Mouse (Mus musculus) lung, adult 18-20 months (tissue): ENCODE measurements around the gene Sde2.

Experiments
- DNase-seq, 2 experiments: peaks; one replicate each; pipeline ENCODE4 v3.0.0; 2022; ENCODE audit warnings: mixed read lengths in 2 of 2

The Sde2 gene

GRCm38 (mm10) chr1:180850316-180851270 is at the start of gene Sde2:
TSS of gene Sde2 (plus strand) at chr1:180851127.
- peak; percentile 100 for DNase-seq

- no peak for DNase-seq
Measured at GRCm38 (mm10) chr1:180801466-180801994, 49.4 kb upstream of the Sde2 start.

DNA sequence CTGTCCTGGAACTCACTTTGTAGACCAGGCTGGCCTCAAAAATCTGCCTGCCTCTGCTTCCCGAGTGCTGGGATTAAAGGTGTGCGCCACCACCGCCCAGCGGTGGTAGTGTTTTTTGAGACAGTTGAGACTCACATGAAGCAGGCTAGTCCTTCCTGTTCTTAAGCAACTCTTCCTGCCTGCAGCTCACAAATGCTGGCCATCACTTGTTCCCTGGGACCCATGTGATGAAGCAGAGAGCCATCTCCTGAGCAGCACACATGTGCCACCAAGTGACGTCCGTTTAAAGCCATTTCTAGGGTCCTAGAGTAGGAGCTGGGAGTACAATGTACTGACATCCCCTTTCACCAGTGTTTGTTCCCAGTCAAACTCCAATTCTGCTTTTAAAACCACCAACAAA is 47.0 kb upstream of the Sde2 start:
- DNase-seq = no peak

DNA sequence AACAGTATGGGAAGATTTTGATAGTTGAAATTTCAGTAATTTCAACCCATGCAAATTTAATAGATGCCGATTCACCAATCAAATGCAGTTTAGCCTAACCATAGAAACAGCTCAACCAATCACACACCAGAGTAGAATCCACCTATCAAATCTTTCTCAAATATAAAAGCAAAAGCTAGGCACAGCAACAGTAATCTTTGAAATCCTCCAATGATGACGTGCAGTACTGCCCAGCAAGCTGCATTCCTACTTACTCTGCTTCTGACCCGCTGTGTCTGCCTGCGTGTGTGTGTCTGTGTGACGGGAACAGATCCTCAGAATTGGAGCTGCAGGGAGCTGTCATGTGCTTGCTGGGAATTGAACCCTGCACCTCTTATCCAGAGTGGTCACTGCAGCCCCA is 42.1 kb upstream of the Sde2 start:
- DNase-seq = no peak

- no peak for DNase-seq
Measured at GRCm38 (mm10) chr1:180810976-180811375, 40.0 kb upstream of the Sde2 start.

DNA sequence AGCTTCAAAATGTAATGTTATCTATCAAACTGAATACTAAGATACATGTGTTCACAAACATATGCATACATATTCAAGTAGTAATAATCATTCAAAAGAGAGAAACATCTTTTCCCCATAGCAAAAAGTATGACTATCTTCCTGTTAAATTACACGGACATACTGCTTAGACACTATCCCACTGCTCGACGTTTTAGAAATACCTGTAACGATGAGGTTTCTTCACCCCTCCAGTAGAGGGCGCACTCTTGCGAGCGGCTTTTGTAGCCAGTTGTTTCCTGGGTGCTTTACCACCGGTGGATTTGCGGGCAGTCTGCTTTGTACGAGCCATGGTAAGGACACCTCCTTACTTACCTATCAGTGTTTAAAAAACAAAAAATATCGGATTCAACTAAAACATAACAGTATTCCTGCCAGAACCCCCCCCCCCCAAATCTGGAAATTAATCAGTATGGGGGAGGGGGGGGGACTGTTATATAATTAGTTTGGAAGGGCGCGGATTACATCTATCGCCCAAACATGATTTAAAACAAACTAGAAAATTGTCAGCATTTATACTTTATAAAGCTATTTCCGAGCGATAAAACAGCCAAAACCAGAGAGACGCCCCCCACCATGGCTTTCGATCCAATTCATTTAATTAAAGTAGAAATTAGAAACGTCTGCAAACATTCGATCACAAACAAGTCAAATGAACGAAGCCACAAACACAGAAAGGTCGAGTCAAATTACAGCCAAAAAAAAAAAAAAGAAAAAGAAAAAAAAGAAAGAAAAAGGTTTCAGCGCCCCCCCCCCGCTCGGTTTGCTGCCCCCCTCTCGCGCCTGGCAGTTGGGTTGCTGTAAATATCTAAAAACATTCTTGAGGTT is 39.1 kb upstream of the Sde2 start:
- DNase-seq = peak in 1 of 2 experiments; percentile 29

- DNase-seq = peak; percentile 53 to 66
Measured at GRCm38 (mm10) chr1:180812463-180813408, 38.2 kb upstream of the Sde2 start.

DNA sequence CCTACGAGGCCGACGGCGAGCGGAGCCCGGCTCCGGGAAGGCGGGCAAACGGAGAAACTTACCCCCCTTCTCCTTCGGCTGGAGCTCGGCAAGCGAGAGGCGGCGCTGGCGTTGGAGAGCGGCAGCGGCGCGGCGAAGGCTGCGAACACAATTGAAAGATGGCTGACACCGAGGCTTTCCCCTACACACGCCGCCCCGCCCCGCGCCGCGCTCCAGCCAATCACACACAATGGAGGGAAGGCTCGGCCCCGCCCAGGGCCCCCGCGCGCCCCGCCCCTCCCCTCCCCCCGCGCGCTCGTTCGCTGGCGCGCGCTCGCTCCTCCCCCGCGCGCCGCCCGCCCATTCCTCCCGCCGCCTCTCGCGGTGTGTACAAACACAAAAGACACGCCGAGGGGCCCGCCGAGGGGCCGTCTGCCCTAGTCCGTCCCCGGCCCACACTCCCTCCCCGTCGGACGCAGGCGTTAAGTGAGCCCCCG is 37.5 kb upstream of the Sde2 start:
- DNase-seq = peak; percentile 94 to 95

DNA sequence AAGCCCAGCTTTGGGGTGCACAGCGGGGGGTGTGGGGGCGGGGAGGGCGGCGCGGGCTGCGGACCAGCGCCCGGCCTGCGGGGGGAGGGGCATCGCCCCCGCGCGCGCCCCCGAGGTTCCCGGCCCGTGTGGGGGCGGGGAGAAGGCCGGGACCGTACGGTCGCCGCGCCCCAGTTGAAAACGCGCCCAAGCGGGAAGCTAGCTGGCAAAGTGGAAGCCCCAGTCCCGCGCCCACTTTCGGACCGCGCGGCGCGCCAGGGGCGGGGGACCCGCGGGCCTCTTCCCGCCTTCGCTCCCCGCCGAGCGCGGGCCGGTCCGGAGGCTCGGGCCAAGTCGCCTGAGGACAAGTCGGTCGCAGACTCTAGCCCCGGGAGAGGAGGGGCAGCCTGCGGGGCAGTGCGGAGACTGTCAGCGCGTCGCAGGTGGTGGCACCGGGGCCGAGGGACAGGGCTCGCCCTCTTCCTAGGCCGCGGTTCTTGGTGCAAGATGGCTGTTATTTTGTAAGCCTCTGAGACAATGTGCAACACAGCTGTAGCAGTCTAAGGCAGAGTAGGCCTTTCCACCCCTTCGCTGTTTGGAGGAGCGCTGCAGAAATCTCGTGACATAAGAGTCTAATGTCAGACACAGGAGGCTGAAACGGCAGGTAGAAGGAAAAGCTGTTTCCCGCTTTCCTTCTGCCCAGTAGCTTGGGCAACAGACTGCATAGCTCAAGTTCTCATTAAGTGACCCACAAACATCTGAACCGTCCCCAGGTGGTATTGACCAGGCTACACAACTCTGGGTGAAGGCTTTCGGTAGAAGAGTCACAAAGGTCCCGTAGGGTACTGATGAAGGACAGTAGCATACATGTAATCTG is 36.8 kb upstream of the Sde2 start, which contains the start of gene H3f3a:
TSS of gene H3f3a (minus strand) at position 59 of the 856 bp plus-strand sequence.
- peak; percentile 88 to 89 for DNase-seq

- DNase-seq = no peak
Measured at GRCm38 (mm10) chr1:180815371-180816024, 35.4 kb upstream of the Sde2 start.

- no peak for DNase-seq
Measured at GRCm38 (mm10) chr1:180818000-180818399, 32.9 kb upstream of the Sde2 start.

DNA sequence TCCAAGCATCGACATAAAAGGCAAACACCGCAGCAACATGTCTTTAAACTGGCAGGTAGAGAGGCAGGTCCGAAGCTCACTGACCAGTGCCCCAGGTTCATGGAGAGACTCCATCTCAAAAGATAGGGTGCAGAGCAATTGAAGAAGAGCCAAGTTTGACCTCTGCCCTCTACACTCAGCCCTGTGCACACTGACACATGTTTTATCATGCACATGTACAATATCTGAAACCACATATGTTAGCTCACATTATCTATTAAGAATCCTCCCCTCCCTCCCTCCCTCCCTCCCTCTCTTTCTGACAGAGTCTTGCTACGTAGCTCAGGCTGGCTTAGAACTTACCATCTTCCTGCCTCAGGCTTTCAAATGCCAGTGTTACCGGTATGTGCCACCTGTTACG is 29.8 kb upstream of the Sde2 start:
- no peak for DNase-seq

DNA sequence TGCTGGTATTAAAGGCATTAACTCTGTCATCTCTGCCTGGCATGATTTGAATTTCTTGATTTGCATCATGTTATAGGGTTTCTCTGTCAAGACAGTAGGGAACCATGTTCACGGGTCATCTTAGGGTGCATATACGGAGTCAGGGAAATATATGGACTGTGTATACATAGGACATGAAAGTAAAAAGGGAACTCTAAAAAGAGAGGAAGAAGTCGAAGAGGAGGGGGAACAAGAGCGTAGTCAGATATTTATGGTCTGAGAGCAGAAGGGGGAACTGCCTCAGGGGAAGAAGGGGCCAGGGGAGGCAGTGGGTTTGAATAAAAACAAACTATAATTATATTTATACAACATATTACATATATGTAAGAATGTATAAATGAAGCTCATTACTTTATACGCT is 28.7 kb upstream of the Sde2 start:
- DNase-seq = no peak

GRCm38 (mm10) chr1:180823716-180824115 is 27.2 kb upstream of the Sde2 start:
- no peak for DNase-seq

- DNase-seq = peak in 1 of 2 experiments; percentile 22
Measured at GRCm38 (mm10) chr1:180824721-180825120, 26.2 kb upstream of the Sde2 start.

GRCm38 (mm10) chr1:180826634-180827033 is 24.3 kb upstream of the Sde2 start:
- no peak for DNase-seq

DNA sequence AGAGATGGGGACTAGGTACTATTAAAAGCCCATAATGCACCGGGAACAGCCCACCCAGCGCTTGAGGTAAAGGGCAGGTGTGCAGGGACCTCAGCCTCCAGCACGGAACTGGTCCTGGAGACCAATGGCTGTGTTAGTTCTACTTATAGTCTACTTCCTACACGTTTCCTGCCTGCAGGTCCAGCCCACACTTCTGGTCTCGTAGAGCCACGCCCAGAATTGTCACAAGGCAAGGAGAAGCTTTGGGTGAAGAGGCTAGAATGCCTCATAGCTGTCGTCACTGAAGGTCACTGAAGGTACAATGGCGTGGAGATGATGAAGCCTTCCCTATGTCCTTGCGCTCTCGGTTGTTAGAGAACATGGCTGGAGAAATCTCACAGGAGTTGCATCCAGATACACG is 21.2 kb upstream of the Sde2 start:
- DNase-seq = peak; percentile 54 to 56

- peak in 1 of 2 experiments; percentile 13 for DNase-seq
Measured at GRCm38 (mm10) chr1:180830175-180830574, 20.8 kb upstream of the Sde2 start.

DNA sequence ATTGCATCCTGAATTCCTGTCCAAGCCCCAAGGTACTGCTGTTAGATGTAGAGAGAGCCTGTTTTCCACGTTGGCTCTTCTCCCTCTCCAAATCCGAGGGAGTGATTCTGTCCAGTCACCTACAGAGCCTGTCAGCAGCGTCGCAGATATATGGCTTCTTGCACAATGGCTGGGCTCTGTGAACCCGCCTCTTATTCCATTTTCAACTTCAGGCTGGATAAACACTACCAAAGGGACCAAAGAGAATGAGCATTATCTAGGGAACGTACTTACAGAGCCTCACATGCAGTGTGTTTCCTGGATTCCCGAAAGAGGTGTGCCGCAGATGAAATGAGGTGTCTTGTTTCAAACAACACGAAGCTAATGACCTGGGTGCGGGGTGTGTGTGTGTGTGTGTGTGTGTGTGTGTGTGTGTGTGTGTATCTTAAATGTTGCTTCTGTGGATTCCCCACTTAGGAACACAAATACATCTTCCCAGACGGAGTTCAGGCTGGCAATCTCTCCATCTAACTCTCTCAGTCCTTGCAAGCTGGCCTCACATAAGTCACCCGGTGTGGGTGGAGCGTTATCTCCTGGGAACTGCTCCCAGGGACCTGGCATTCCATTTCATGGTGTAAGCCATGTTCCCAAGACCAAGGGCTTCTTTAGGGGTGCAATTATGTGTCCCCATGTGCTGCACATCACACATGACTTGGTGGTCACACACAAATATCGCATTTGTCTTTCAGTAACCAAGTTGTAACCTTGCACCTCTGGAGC is 20.2 kb upstream of the Sde2 start:
- no peak for DNase-seq
